Comparison of ENCODE assay signal across 10 mouse cellular contexts in the genomic region with DNA sequence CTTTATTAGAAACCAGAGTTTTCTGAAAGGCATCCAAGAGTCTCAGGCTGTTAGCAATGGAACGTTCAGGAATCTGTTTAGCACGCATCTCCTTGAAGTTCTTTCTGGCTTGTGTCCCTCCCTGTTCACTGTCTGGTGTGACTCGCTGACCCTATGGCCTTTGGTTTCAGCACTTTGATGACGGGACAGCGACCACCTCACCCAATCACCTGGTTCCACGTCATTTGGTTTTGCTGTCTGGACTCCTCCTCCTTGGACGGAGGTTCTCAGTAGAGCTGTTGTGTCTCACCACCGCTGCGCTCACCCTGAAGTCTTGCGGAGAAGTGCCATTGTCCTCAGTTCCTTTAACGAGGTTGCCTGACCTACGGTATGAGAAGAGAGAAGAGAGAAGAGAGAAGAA. TPM values are rescaled to one million over a fixed set of nuclear protein-coding genes. Genes with fewer than 3 reads are reported as not detected.
DNase-seq lines count a peak whose midpoint lies in the region; ATAC-seq and TF ChIP-seq lines count a peak whose summit lies in the region.
"Had no signal": no experiment of that assay in that cellular context is flagged by ENCODE, and none has a peak within 500 bp of the region (broad histone marks: within the 10 kb centered on the region; RNA-seq: fewer than 3 reads in every experiment).

No protein-coding gene starts in this region.

- H3K4me3 ChIP-seq in kidney, postnatal 0 days (replicated peaks; ENCODE audit: low read depth, low read length), result no peak overlapping the region

- peak; percentile 64 for DNase-seq in heart, postnatal 4 days
- no peak for DNase-seq in heart, postnatal 25 days (ENCODE audit: low spot score)
- peak; percentile 91 for DNase-seq in R1 (ENCODE audit: low read depth, low spot score)
- peak; percentile 73 for DNase-seq in kidney, postnatal 0 days (ENCODE audit: low spot score)
- DNase-seq in layer of hippocampus, postnatal 36 days, result no peak
- DNase-seq in thymus, adult 18-20 months, result no peak
- DNase-seq in left cerebral cortex, adult 18-20 months (ENCODE audit: low spot score in 2 of 2), result no peak

- 2% methylated on average over 12 of the region's 12 CpGs for WGBS in kidney, postnatal 0 days

- no peak overlapping the region for H3K27ac ChIP-seq in kidney, postnatal 0 days

- H3K27me3 ChIP-seq in kidney, postnatal 0 days (ENCODE audit: insufficient read depth, low read length), result peaks cover 25% of the 10 kb centered on the region

- no peaks in the 10 kb centered on the region for H3K9me3 ChIP-seq in kidney, postnatal 0 days (replicated peaks; ENCODE audit: low read length)
- H3K9me3 ChIP-seq: G1E had no signal

- intact Hi-C loops in heart, postnatal 25 days (cut with DNase I), result no loop called here

- no peaks in the 10 kb centered on the region for H3K4me1 ChIP-seq in kidney, postnatal 0 days (replicated peaks; ENCODE audit: insufficient read depth, low read length)

- H3K4me2 ChIP-seq in kidney, postnatal 0 days (ENCODE audit: low read length), result no peak overlapping the region

- no peak for TF ChIP-seq CTCF in kidney, postnatal 0 days (IDR thresholded peaks at IDR 0.05; ENCODE audit: low read depth)

- no peaks in the 10 kb centered on the region for H3K36me3 ChIP-seq in kidney, postnatal 0 days (ENCODE audit: insufficient read depth, low read length)
- H3K36me3 ChIP-seq: G1E had no signal

- H3K9ac ChIP-seq in kidney, postnatal 0 days (ENCODE audit: low read depth, low read length), result no peak overlapping the region

- ATAC-seq in kidney, postnatal 0 days (replicated peaks; ENCODE audit: low FRiP score, low read depth), result peak; percentile 73
- ATAC-seq in megakaryocyte progenitor cell, adult 5-6 weeks (replicated peaks; ENCODE audit: poor library complexity), result peak; percentile 94

RNA-seq across cellular contexts. Expression of gene Nr2e1, which starts 21.2 kb away (rescaled TPM):
- not detected for total RNA-seq in heart, postnatal 4 days (2021)
- total RNA-seq in heart, postnatal 25 days (2021), result not detected
- not detected in 2 replicates for polyA plus RNA-seq in kidney, postnatal 0 days (2015; fragmentation: Nextera tagmentation; extraction: Ambion mirVana)
- total RNA-seq in megakaryocyte progenitor cell, adult 5-6 weeks (2015), result not detected in 2 replicates
- total RNA-seq in megakaryocyte progenitor cell, adult 5-6 weeks (2017), result not detected in 2 replicates
- 10 to 100 TPM; 14.1 TPM for total RNA-seq in layer of hippocampus, postnatal 36 days (2021)
- total RNA-seq in left cerebral cortex, adult 18-20 months (2021), result 10 to 100 TPM; 13.9 to 14.1 TPM
- total RNA-seq: G1E; neutrophil, adult 5-6 weeks had no signal
- polyA plus RNA-seq: G1E had no signal

RNA-seq across cellular contexts. Expression of gene Ostm1, which starts 21.4 kb away (rescaled TPM):
- total RNA-seq in heart, postnatal 4 days (2021), result 10 to 100 TPM; 18.2 to 19.9 TPM
- 10 to 100 TPM; 16.0 to 16.6 TPM for total RNA-seq in heart, postnatal 25 days (2021)
- 26.6 and 27.9 TPM in 2 replicates for polyA plus RNA-seq in kidney, postnatal 0 days (2015; fragmentation: Nextera tagmentation; extraction: Ambion mirVana)
- 40.5 and 42.3 TPM in 2 replicates for total RNA-seq in megakaryocyte progenitor cell, adult 5-6 weeks (2015)
- total RNA-seq in megakaryocyte progenitor cell, adult 5-6 weeks (2017), result 46.4 and 47.3 TPM in 2 replicates
- total RNA-seq in layer of hippocampus, postnatal 36 days (2021), result 10 to 100 TPM; 55.7 to 57.0 TPM
- total RNA-seq in left cerebral cortex, adult 18-20 months (2021), result 10 to 100 TPM; 51.7 to 53.7 TPM

Comparison
In these comparisons a context has a peak if more than half of its experiments do, and no peak if none do; other contexts are left out.
1. DNase-seq: peak in heart, postnatal 4 days (single experiment), R1 (single experiment) and kidney, postnatal 0 days (single experiment); none in heart, postnatal 25 days (single experiment), layer of hippocampus, postnatal 36 days (0 of 2), thymus, adult 18-20 months (0 of 2) and left cerebral cortex, adult 18-20 months (0 of 2).
2. RNA of gene Nr2e1, which starts 21.2 kb away (total RNA-seq): 14.1 TPM in layer of hippocampus, postnatal 36 days and 13.9 to 14.1 TPM in left cerebral cortex, adult 18-20 months; not detected in heart, postnatal 4 days, not detected in heart, postnatal 25 days and not detected in megakaryocyte progenitor cell, adult 5-6 weeks; every median in the first group is over 10 times any median in the second.